Mouse (Mus musculus) embryonic fibroblast, embryonic 13.5 days (primary cell): ENCODE measurements around the gene Ebf1.

Experiments
- CTCF ChIP-seq: IDR thresholded peaks from 2 replicates; pipeline ENCODE4 v1.5.1; 2011; ENCODE audit warnings: mild to moderate bottlenecking, control low read depth, low read length, moderate library complexity, borderline replicate concordance; ENCODE audit not compliant: insufficient read depth
- POLR2A ChIP-seq: IDR thresholded peaks from 2 replicates; pipeline ENCODE4 v1.6.1; 2011; ENCODE audit warnings: low read depth, mild to moderate bottlenecking, control low read depth, low read length, moderate library complexity

DNA sequence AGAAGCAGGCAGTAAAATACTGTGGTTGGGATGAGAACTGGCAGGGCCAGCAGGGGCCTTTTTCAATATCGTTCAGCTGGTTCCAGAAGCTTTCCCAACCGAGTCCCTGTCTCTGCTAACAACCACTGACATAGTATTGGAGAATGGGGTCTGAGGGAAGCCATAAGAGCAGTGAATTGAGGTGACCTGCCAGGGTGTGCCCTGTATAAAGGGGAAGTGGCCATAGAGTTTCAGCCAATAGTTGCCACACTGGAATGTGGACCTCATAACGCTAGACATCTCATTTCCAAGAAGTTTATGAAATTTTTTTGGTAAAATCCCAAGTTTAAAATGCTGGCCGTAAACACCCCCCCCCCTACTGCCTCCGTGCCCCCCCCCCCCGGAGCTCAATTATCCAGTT, 193.9 kb downstream of the Ebf1 start:
- TF ChIP-seq POLR2A (no peak), CTCF (no peak)
